Mouse (Mus musculus): ENCODE data around the gene Ccl12. TPM values are rescaled to one million over a fixed set of nuclear protein-coding genes. Genes with fewer than 3 reads are reported as not detected.

The Ccl12 gene
- total RNA-seq, 2 experiments from 2014 or later = not detected

DNA sequence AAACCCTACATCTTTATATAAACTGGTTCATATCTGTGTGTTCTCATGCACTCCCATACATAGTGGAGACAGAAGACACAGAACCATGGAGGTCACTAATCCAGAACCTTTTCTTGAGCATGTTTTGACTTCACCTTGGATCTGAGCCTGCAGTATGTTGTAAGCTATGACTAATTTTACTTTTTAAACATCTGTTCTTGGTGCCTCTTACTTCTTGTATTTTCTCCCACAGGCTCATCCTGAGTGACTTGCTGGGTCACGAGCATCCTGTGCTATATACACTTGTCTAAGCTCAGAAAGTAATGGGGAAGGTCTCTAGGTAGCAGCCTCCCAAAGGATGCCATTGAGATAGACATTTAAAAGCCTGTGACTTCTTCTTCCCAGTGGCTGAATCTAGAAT, 31.3 kb downstream of the Ccl12 start:
- no peak for ATAC-seq (replicated peaks; ENCODE audit: poor library complexity, severe bottlenecking)

DNA sequence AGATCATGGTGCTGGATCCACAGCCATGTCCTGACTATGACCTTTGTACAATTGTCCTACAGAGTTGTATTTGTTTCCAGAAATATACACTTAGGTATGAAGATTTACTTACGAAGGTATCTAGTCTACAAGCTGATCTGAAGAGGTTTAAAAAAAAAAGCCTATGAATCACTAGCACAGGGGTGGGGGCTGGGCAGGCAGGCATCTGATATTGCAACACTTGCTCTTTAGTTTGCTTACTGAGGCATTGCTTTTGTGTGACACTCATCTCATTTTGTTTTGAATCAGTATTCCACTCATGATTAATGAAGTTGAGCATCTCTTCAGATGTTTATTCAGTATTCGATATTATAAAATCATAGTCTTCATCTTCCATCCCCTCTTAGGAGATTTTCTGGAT, 34.6 kb downstream of the Ccl12 start:
- no peak for ATAC-seq (replicated peaks; ENCODE audit: poor library complexity, severe bottlenecking)

GRCm38 (mm10) chr11:82139492-82140094, 37.9 kb downstream of the Ccl12 start:
- ATAC-seq (replicated peaks; ENCODE audit: poor library complexity, severe bottlenecking) = peak; percentile 97

Other genes starting within 250 kb of the Ccl12 start
- not detected in 2 replicates for gene 5530401A14Rik, start 241.2 kb upstream of the Ccl12 start, total RNA-seq (2014; fragmentation: Nextera tagmentation)
- gene 5530401A14Rik, start 241.2 kb upstream of the Ccl12 start, total RNA-seq (2017) = not detected in 2 replicates
- not detected in 2 replicates for gene Asic2, start 133.4 kb upstream of the Ccl12 start, total RNA-seq (2014; fragmentation: Nextera tagmentation)
- not detected in 2 replicates for gene Asic2, start 133.4 kb upstream of the Ccl12 start, total RNA-seq (2017)
- gene Ccl2, start 66.3 kb upstream of the Ccl12 start, total RNA-seq (2014; fragmentation: Nextera tagmentation) = not detected in 2 replicates
- 0.41 and 5.5 TPM in 2 replicates for gene Ccl2, start 66.3 kb upstream of the Ccl12 start, total RNA-seq (2017)
- not detected in 2 replicates for gene Gm17268, start 63.3 kb upstream of the Ccl12 start, total RNA-seq (2014; fragmentation: Nextera tagmentation)
- not detected in 2 replicates for gene Gm17268, start 63.3 kb upstream of the Ccl12 start, total RNA-seq (2017)
- not detected in 2 replicates for gene Ccl7, start 56.1 kb upstream of the Ccl12 start, total RNA-seq (2014; fragmentation: Nextera tagmentation)
- not detected in 2 replicates for gene Ccl7, start 56.1 kb upstream of the Ccl12 start, total RNA-seq (2017)
- not detected in 2 replicates for gene Ccl11, start 44.0 kb upstream of the Ccl12 start, total RNA-seq (2014; fragmentation: Nextera tagmentation)
- not detected in 2 replicates for gene Ccl11, start 44.0 kb upstream of the Ccl12 start, total RNA-seq (2017)
- not detected in 2 replicates for gene Ccl8, start 13.3 kb downstream of the Ccl12 start, total RNA-seq (2014; fragmentation: Nextera tagmentation)
- gene Ccl8, start 13.3 kb downstream of the Ccl12 start, total RNA-seq (2017) = not detected in 2 replicates
- gene Ccl1, start 203.8 kb downstream of the Ccl12 start, total RNA-seq (2014; fragmentation: Nextera tagmentation) = not detected in 2 replicates
- gene Ccl1, start 203.8 kb downstream of the Ccl12 start, total RNA-seq (2017) = not detected in 2 replicates

Measured in granulocyte monocyte progenitor cell, adult 5-6 weeks (primary cell).